Mouse (Mus musculus): ENCODE results near the gene B3gnt2. TPM values are rescaled to one million over a fixed set of nuclear protein-coding genes. Genes with fewer than 3 reads are reported as not detected.
A peak's percentile ranks its signal among the peaks of the same experiment; 100 is the strongest.

Gene B3gnt2
- polyA plus RNA-seq, 1 experiment from 2014 or later, result 16.7 TPM

- 77% methylated on average over 3 of the region's 3 CpGs for WGBS
- Histone ChIP-seq H3K9ac (replicated peaks; ENCODE audit: low read depth, low read length) (no peak overlapping the region), H3K36me3 (ENCODE audit: control insufficient read depth, insufficient read depth, low read length) (no peaks in the 10 kb centered on the region)
Measured at GRCm38 (mm10) chr11:22876680-22877330, 16.0 kb upstream of the B3gnt2 start.

GRCm38 (mm10) chr11:22875279-22875678, 14.5 kb upstream of the B3gnt2 start:
- WGBS, result 80% methylated on average over 4 of the region's 4 CpGs
- H3K27me3 ChIP-seq (ENCODE audit: control insufficient read depth, insufficient read depth, low read length), result no peaks in the 10 kb centered on the region
- no peak overlapping the region for H3K4me3 ChIP-seq (ENCODE audit: low read depth, low read length)
- H3K27ac ChIP-seq (ENCODE audit: low read length), result no peak overlapping the region
- no peak overlapping the region for H3K4me2 ChIP-seq (replicated peaks; ENCODE audit: low read depth, low read length)
- H3K9me3 ChIP-seq (ENCODE audit: control insufficient read depth, low read depth, low read length), result no peaks in the 10 kb centered on the region
- ATAC-seq (ENCODE audit: insufficient number of reproducible peaks, insufficient read depth, low FRiP score, low read depth), result no peak
- no peak overlapping the region for H3K9ac ChIP-seq (replicated peaks; ENCODE audit: low read depth, low read length)
- H3K4me1 ChIP-seq (ENCODE audit: control insufficient read depth, insufficient read depth, low read length), result peaks cover 9% of the 10 kb centered on the region; the same call in 1 of the 2 replicates
- no peaks in the 10 kb centered on the region for H3K36me3 ChIP-seq (ENCODE audit: control insufficient read depth, insufficient read depth, low read length)

More at GRCm38 (mm10) chr11:22876680-22877330, 16.0 kb upstream of the B3gnt2 start:
- Histone ChIP-seq H3K4me2 (replicated peaks; ENCODE audit: low read depth, low read length) (no peak overlapping the region), H3K4me1 (ENCODE audit: control insufficient read depth, insufficient read depth, low read length) (peaks cover 8% of the 10 kb centered on the region; the same call in 1 of the 2 replicates), H3K9me3 (ENCODE audit: control insufficient read depth, low read depth, low read length) (no peaks in the 10 kb centered on the region), H3K27ac (ENCODE audit: low read length) (no peak overlapping the region), H3K27me3 (ENCODE audit: control insufficient read depth, insufficient read depth, low read length) (no peaks in the 10 kb centered on the region), H3K4me3 (ENCODE audit: low read depth, low read length) (no peak overlapping the region)
- ATAC-seq (ENCODE audit: insufficient number of reproducible peaks, insufficient read depth, low FRiP score, low read depth), result no peak

DNA sequence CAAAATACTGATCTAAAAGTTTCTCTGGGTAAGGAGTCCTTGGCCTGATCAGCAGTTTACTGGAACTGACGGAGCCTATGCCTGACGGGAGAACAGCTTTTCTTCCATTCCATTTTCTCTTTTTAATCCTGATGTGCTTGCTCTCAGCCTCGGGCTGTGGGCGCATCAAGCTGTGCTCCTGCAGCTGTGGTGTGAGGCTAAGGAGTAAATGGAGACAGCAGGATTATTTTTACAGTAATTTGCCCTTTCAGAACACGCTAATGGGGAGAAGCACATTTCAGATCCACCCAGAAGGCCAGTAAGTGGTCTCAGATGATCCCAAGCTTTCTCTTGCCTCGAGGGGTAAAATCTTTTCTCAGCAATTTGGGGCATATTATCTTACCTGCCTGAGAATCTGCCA, 14.0 kb upstream of the B3gnt2 start:
- Histone ChIP-seq H3K9ac (replicated peaks; ENCODE audit: low read depth, low read length) (no peak overlapping the region), H3K27ac (ENCODE audit: low read length) (no peak overlapping the region), H3K9me3 (ENCODE audit: control insufficient read depth, low read depth, low read length) (no peaks in the 10 kb centered on the region), H3K4me1 (ENCODE audit: control insufficient read depth, insufficient read depth, low read length) (peaks cover 9% of the 10 kb centered on the region; the same call in 1 of the 2 replicates), H3K4me3 (ENCODE audit: low read depth, low read length) (no peak overlapping the region), H3K27me3 (ENCODE audit: control insufficient read depth, insufficient read depth, low read length) (no peaks in the 10 kb centered on the region), H3K4me2 (replicated peaks; ENCODE audit: low read depth, low read length) (no peak overlapping the region), H3K36me3 (ENCODE audit: control insufficient read depth, insufficient read depth, low read length) (no peaks in the 10 kb centered on the region)
- no peak for ATAC-seq (ENCODE audit: insufficient number of reproducible peaks, insufficient read depth, low FRiP score, low read depth)
- 78% methylated on average over 6 of the region's 6 CpGs for WGBS

GRCm38 (mm10) chr11:22873383-22873782, 12.6 kb upstream of the B3gnt2 start:
- 69% methylated on average over 4 of the region's 4 CpGs for WGBS
- H3K9me3 ChIP-seq (ENCODE audit: control insufficient read depth, low read depth, low read length), result no peaks in the 10 kb centered on the region
- H3K36me3 ChIP-seq (ENCODE audit: control insufficient read depth, insufficient read depth, low read length), result no peaks in the 10 kb centered on the region
- no peaks in the 10 kb centered on the region for H3K27me3 ChIP-seq (ENCODE audit: control insufficient read depth, insufficient read depth, low read length)
- no peak overlapping the region for H3K4me3 ChIP-seq (ENCODE audit: low read depth, low read length)
- H3K9ac ChIP-seq (replicated peaks; ENCODE audit: low read depth, low read length), result no peak overlapping the region
- ATAC-seq (ENCODE audit: insufficient number of reproducible peaks, insufficient read depth, low FRiP score, low read depth), result no peak
- H3K4me2 ChIP-seq (replicated peaks; ENCODE audit: low read depth, low read length), result no peak overlapping the region
- peaks cover 9% of the 10 kb centered on the region; the same call in 1 of the 2 replicates for H3K4me1 ChIP-seq (ENCODE audit: control insufficient read depth, insufficient read depth, low read length)
- H3K27ac ChIP-seq (ENCODE audit: low read length), result no peak overlapping the region; the same call in 1 of the 2 replicates

GRCm38 (mm10) chr11:22872307-22872680, 11.5 kb upstream of the B3gnt2 start:
- no peak overlapping the region for H3K4me3 ChIP-seq (ENCODE audit: low read depth, low read length)
- peaks cover 9% of the 10 kb centered on the region; the same call in 1 of the 2 replicates for H3K4me1 ChIP-seq (ENCODE audit: control insufficient read depth, insufficient read depth, low read length)
- H3K27me3 ChIP-seq (ENCODE audit: control insufficient read depth, insufficient read depth, low read length), result no peaks in the 10 kb centered on the region
- no peaks in the 10 kb centered on the region for H3K36me3 ChIP-seq (ENCODE audit: control insufficient read depth, insufficient read depth, low read length)
- no peak for ATAC-seq (ENCODE audit: insufficient number of reproducible peaks, insufficient read depth, low FRiP score, low read depth)
- WGBS, result 37% methylated on average over 4 of the region's 4 CpGs
- peak overlapping the region; percentile 28; the same call in 1 of the 2 replicates for H3K27ac ChIP-seq (ENCODE audit: low read length)
- no peak overlapping the region for H3K9ac ChIP-seq (replicated peaks; ENCODE audit: low read depth, low read length)
- no peaks in the 10 kb centered on the region for H3K9me3 ChIP-seq (ENCODE audit: control insufficient read depth, low read depth, low read length)
- no peak overlapping the region for H3K4me2 ChIP-seq (replicated peaks; ENCODE audit: low read depth, low read length)

DNA sequence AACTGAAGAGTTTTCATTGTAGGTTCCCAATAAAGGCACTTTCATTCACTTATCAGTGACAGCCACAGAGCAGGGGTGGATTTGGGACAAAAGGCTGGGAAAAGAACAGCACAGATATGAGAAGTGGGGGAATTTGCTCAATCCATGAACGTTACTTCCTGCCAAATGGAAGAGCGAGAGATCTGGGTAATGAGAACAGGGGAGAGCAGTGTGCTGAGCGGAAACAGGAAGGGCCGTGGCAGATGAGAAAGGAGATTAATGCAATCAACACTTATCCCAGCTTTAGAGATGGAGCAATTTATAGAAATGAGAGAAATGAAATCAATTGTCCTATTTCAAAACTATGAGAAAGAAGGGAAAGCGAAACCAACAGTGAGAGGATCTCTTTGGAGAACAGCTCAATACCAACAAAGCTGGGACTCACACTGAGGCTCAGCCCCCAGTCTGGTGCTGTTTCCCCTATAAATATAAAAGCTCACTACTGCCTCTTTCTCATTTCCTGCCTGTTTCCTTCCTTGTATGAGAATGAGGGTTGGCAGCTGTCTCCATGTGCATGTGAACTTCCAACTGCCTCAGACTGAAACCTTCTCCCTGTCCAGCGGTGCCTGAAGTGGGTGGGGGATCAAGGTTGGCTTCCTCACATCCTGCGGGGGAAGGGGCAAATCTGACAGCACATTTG, 11.0 kb upstream of the B3gnt2 start:
- no peak overlapping the region for H3K4me2 ChIP-seq (replicated peaks; ENCODE audit: low read depth, low read length)
- ATAC-seq (ENCODE audit: insufficient number of reproducible peaks, insufficient read depth, low FRiP score, low read depth), result no peak
- 0 out of 2 replicates have a peak overlapping the region, but pooled peaks have one; percentile 18 for H3K27ac ChIP-seq (ENCODE audit: low read length)
- H3K9ac ChIP-seq (replicated peaks; ENCODE audit: low read depth, low read length), result no peak overlapping the region
- no peaks in the 10 kb centered on the region for H3K27me3 ChIP-seq (ENCODE audit: control insufficient read depth, insufficient read depth, low read length)
- H3K4me1 ChIP-seq (ENCODE audit: control insufficient read depth, insufficient read depth, low read length), result peaks cover 9% of the 10 kb centered on the region; the same call in 1 of the 2 replicates
- H3K9me3 ChIP-seq (ENCODE audit: control insufficient read depth, low read depth, low read length), result no peaks in the 10 kb centered on the region
- WGBS, result 59% methylated on average over 7 of the region's 7 CpGs
- H3K4me3 ChIP-seq (ENCODE audit: low read depth, low read length), result no peak overlapping the region
- no peaks in the 10 kb centered on the region for H3K36me3 ChIP-seq (ENCODE audit: control insufficient read depth, insufficient read depth, low read length)

GRCm38 (mm10) chr11:22868582-22868981, 7.8 kb upstream of the B3gnt2 start:
- 84% methylated on average over 8 of the region's 8 CpGs for WGBS

DNA sequence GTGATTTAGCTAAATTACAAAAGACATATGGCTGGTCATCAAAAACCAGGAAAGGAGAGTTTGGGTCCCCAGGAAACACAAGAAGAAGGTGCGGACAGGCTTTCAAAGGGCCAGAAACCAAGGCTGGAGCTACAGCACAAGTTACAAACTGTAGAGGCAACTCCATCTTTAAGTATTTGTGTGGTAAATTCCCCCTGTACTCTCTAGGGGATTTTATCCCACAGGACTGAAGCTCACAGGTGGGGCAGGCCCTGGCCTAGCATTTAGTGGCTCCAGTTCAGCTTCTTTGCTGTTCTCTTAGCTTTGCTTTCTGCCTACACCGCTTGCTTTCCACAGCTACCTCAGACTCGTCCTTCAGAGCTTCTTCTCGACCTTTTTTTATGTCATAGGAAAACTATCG, 6.9 kb upstream of the B3gnt2 start:
- WGBS, result 90% methylated on average over 5 of the region's 5 CpGs
- H3K4me1 ChIP-seq (ENCODE audit: control insufficient read depth, insufficient read depth, low read length), result peaks cover 9% of the 10 kb centered on the region; the same call in 1 of the 2 replicates
- no peaks in the 10 kb centered on the region for H3K27me3 ChIP-seq (ENCODE audit: control insufficient read depth, insufficient read depth, low read length)
- ATAC-seq (ENCODE audit: insufficient number of reproducible peaks, insufficient read depth, low FRiP score, low read depth), result no peak
- H3K9me3 ChIP-seq (ENCODE audit: control insufficient read depth, low read depth, low read length), result no peaks in the 10 kb centered on the region
- no peaks in the 10 kb centered on the region for H3K36me3 ChIP-seq (ENCODE audit: control insufficient read depth, insufficient read depth, low read length)
- H3K4me2 ChIP-seq (replicated peaks; ENCODE audit: low read depth, low read length), result no peak overlapping the region
- no peak overlapping the region for H3K4me3 ChIP-seq (ENCODE audit: low read depth, low read length)
- no peak overlapping the region for H3K9ac ChIP-seq (replicated peaks; ENCODE audit: low read depth, low read length)
- H3K27ac ChIP-seq (ENCODE audit: low read length), result no peak overlapping the region

More at GRCm38 (mm10) chr11:22868582-22868981, 7.8 kb upstream of the B3gnt2 start:
- Histone ChIP-seq H3K27ac (ENCODE audit: low read length) (no peak overlapping the region), H3K9ac (replicated peaks; ENCODE audit: low read depth, low read length) (no peak overlapping the region), H3K9me3 (ENCODE audit: control insufficient read depth, low read depth, low read length) (no peaks in the 10 kb centered on the region), H3K4me3 (ENCODE audit: low read depth, low read length) (no peak overlapping the region), H3K4me1 (ENCODE audit: control insufficient read depth, insufficient read depth, low read length) (peaks cover 9% of the 10 kb centered on the region; the same call in 1 of the 2 replicates), H3K27me3 (ENCODE audit: control insufficient read depth, insufficient read depth, low read length) (no peaks in the 10 kb centered on the region), H3K4me2 (replicated peaks; ENCODE audit: low read depth, low read length) (no peak overlapping the region), H3K36me3 (ENCODE audit: control insufficient read depth, insufficient read depth, low read length) (no peaks in the 10 kb centered on the region)
- ATAC-seq (ENCODE audit: insufficient number of reproducible peaks, insufficient read depth, low FRiP score, low read depth), result no peak
